Mouse (Mus musculus) layer of hippocampus, adult 6 months (tissue): ENCODE data around the gene Olfr672. TPM values are rescaled to one million over a fixed set of nuclear protein-coding genes. Genes with fewer than 3 reads are reported as not detected.

Source experiments
- long read RNA-seq, 2 experiments: library from polyadenylated mRNA; unstranded; transcript quantifications; one replicate each; pipeline ENCODE4 v2.0.0; 2019 to 2020
- polyA plus RNA-seq: library from polyadenylated mRNA; unstranded; fragments of <200 nt; fragmentation: Nextera tagmentation; gene quantifications from 2 replicates; pipeline ENCODE4 v1.2.3, GENCODE M21; 2021

Olfr672 gene
- polyA plus RNA-seq, result not detected in 2 replicates
- long read RNA-seq, experiment 1, result 0 reads
- long read RNA-seq, experiment 2, result 0 reads

GRCm38 (mm10) chr7:105001929-105002328 lies at the start of gene Olfr672:
Olfr672 (minus strand) TSS chr7:105002029.

DNA sequence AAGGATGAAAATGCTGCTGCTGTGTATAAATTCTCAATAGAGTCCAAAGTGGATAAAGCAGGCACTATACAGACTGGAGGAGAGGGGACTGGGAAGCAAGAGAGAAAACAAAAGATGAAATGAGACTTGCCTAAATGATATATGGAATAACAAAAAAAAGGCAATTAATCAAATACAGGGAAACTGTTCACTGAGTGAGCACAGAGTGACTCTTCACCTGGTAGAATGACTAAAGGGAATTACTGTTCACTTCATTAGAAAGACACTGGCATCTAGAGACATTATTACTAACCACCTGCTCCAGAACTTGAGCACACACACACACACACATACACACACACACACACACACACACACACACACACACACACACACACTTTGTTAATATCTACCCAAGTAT lies 30.6 kb upstream of the Olfr672 start, which contains the start of gene Olfr676:
Gene Olfr676 (plus strand): TSS at position 301 of the 400 bp plus-strand sequence.

GRCm38 (mm10) chr7:105028360-105028759 lies 26.5 kb upstream of the Olfr672 start, which contains the start of gene Olfr675:
Olfr675 (minus strand) TSS chr7:105028460.

DNA sequence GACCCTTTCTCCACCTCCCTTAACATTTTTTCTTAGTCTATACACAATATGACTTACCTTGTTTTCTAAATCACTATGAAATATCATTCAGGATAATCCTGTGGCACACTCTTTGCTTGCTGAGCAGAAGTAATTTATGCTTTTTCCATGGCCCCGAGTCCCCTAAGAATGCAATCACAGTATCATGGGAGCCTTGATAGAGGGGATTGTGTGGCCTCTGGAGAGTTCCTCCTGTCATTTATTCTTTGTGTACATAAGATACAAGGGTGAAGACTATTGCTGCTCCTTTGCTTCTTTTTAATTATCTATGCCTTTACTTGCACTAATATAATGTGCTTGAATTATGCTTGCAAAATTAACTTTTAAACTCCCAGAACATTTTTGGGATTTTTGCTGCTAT lies 22.8 kb downstream of the Olfr672 start, which contains the start of gene Olfr671:
Gene Olfr671 (minus strand): TSS at position 101 of the 400 bp plus-strand sequence.

DNA sequence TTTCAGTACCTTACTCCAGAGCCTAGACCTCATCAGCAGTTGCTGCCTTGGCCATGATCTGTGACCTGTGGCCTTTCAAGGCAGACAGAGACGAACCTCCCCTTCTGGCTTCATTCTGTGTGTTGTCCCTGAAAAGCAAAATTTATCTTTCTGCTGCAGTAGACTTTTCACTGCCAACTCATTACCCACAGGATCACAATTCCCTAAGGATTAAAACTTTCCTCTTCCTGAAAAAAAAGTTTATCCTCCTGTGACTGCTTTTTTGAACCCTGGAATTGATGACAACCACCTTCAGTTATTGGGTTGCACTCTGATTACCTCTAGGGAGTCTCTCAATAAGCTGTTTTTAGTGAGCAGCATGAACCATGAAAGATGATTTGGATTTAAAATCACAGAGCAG lies 39.3 kb downstream of the Olfr672 start, which contains the start of gene Olfr670:
Gene Olfr670 (minus strand): TSS at position 101 of the 400 bp plus-strand sequence.

Other genes with a start within 250 kb of the Olfr672 start
- not detected in 2 replicates for gene Usp17le, start 224.6 kb downstream of the Olfr672 start, polyA plus RNA-seq
- gene Usp17lb, start 159.4 kb downstream of the Olfr672 start, polyA plus RNA-seq, result not detected in 2 replicates
- gene Usp17la, start 145.0 kb downstream of the Olfr672 start, polyA plus RNA-seq, result not detected in 2 replicates
- not detected in 2 replicates for gene Olfr665, start 124.0 kb downstream of the Olfr672 start, polyA plus RNA-seq
- gene Olfr666, start 106.1 kb downstream of the Olfr672 start, polyA plus RNA-seq, result not detected in 2 replicates
- not detected in 2 replicates for gene Olfr667, start 80.5 kb downstream of the Olfr672 start, polyA plus RNA-seq
- not detected in 2 replicates for gene Olfr668, start 74.0 kb downstream of the Olfr672 start, polyA plus RNA-seq
- not detected in 2 replicates for gene Olfr669, start 67.8 kb downstream of the Olfr672 start, polyA plus RNA-seq
- gene Olfr670, start 39.4 kb downstream of the Olfr672 start, polyA plus RNA-seq, result not detected in 2 replicates
- not detected in 2 replicates for gene Olfr671, start 22.9 kb downstream of the Olfr672 start, polyA plus RNA-seq
- gene Olfr675, start 26.4 kb upstream of the Olfr672 start, polyA plus RNA-seq, result not detected in 2 replicates
- not detected in 2 replicates for gene Olfr676, start 30.7 kb upstream of the Olfr672 start, polyA plus RNA-seq
- not detected in 2 replicates for gene Olfr677, start 49.3 kb upstream of the Olfr672 start, polyA plus RNA-seq
- gene Olfr678, start 62.4 kb upstream of the Olfr672 start, polyA plus RNA-seq, result not detected in 2 replicates
- not detected in 2 replicates for gene Olfr679, start 79.2 kb upstream of the Olfr672 start, polyA plus RNA-seq
- not detected in 2 replicates for gene Olfr680-ps1, start 90.8 kb upstream of the Olfr672 start, polyA plus RNA-seq
- gene Olfr681, start 114.8 kb upstream of the Olfr672 start, polyA plus RNA-seq, result not detected in 2 replicates
- gene Olfr683, start 145.0 kb upstream of the Olfr672 start, polyA plus RNA-seq, result not detected in 2 replicates
- gene Olfr684, start 161.6 kb upstream of the Olfr672 start, polyA plus RNA-seq, result not detected in 2 replicates
- gene Olfr685, start 184.0 kb upstream of the Olfr672 start, polyA plus RNA-seq, result not detected in 2 replicates
- not detected in 2 replicates for gene Olfr686, start 205.5 kb upstream of the Olfr672 start, polyA plus RNA-seq